Mouse (Mus musculus): Measurements from ENCODE around the gene Zfyve28. TPM values are rescaled to one million over a fixed set of nuclear protein-coding genes. Genes with fewer than 3 reads are reported as not detected.

Gene Zfyve28
- total and polyA plus RNA-seq, 2 experiments from 2014 or later, result 0.04 to 0.19 TPM

GRCm38 (mm10) chr5:34187601-34188316, 100.5 kb downstream of the Zfyve28 start, which contains the start of gene Mxd4:
Gene Mxd4 (minus strand): TSS chr5:34187720.
- H3K9ac ChIP-seq (replicated peaks; ENCODE audit: low read depth, low read length), result peak within 1 kb of the TSS; percentile 91
- H3K9me3 ChIP-seq (replicated peaks; ENCODE audit: control insufficient read depth, low read length), result no peaks in the 10 kb centered on the region
- H3K27ac ChIP-seq (ENCODE audit: low read depth), result peak within 1 kb of the TSS; percentile 97
- H3K4me2 ChIP-seq (ENCODE audit: low read depth, low read length), result peak within 1 kb of the TSS; percentile 87
- peak; percentile 68; the same call in 1 of the 2 replicates for TF ChIP-seq EP300 (IDR thresholded peaks at IDR 0.05; ENCODE audit: low read depth)
- TF ChIP-seq CTCF (IDR thresholded peaks at IDR 0.05; ENCODE audit: low read depth), result no peak
- no peaks in the 10 kb centered on the region for H3K27me3 ChIP-seq (ENCODE audit: control insufficient read depth, insufficient read depth, low read length)
- peak; percentile 100 for DNase-seq (ENCODE audit: low spot score)
- no peaks in the 10 kb centered on the region for H3K36me3 ChIP-seq (replicated peaks; ENCODE audit: control insufficient read depth, insufficient read depth, low read length)
- peak; percentile 92 for ATAC-seq (ENCODE audit: insufficient read depth, low read depth)
- peaks cover 64% of the 10 kb centered on the region for H3K4me1 ChIP-seq (ENCODE audit: control insufficient read depth, insufficient read depth)
- under 1% methylated on average over 60 of the region's 60 CpGs for WGBS
- H3K4me3 ChIP-seq (ENCODE audit: low read depth, low read length), result peak within 1 kb of the TSS; percentile 87

GRCm38 (mm10) chr5:34186961-34187391, 101.3 kb downstream of the Zfyve28 start:
- TF ChIP-seq EP300 (IDR thresholded peaks at IDR 0.05; ENCODE audit: low read depth), result no peak
- no peak for TF ChIP-seq CTCF (IDR thresholded peaks at IDR 0.05; ENCODE audit: low read depth)
- H3K4me2 ChIP-seq (ENCODE audit: low read depth, low read length), result peak overlapping the region; percentile 87
- peak overlapping the region; percentile 91 for H3K9ac ChIP-seq (replicated peaks; ENCODE audit: low read depth, low read length)
- peak; percentile 50 for DNase-seq (ENCODE audit: low spot score)
- under 1% methylated on average over 38 of the region's 46 CpGs for WGBS
- H3K4me1 ChIP-seq (ENCODE audit: control insufficient read depth, insufficient read depth), result peaks cover 67% of the 10 kb centered on the region
- no peaks in the 10 kb centered on the region for H3K27me3 ChIP-seq (ENCODE audit: control insufficient read depth, insufficient read depth, low read length)
- ATAC-seq (ENCODE audit: insufficient read depth, low read depth), result peak; percentile 16
- H3K9me3 ChIP-seq (replicated peaks; ENCODE audit: control insufficient read depth, low read length), result no peaks in the 10 kb centered on the region
- H3K4me3 ChIP-seq (ENCODE audit: low read depth, low read length), result peak overlapping the region; percentile 87
- H3K27ac ChIP-seq (ENCODE audit: low read depth), result peak overlapping the region; percentile 97
- peaks cover 2% of the 10 kb centered on the region; the same call in 1 of the 2 replicates for H3K36me3 ChIP-seq (replicated peaks; ENCODE audit: control insufficient read depth, insufficient read depth, low read length)

- Histone ChIP-seq H3K4me3 (ENCODE audit: low read depth, low read length) (peak overlapping the region; percentile 87), H3K4me1 (ENCODE audit: control insufficient read depth, insufficient read depth) (peaks cover 62% of the 10 kb centered on the region), H3K27ac (ENCODE audit: low read depth) (peak overlapping the region; percentile 97), H3K4me2 (ENCODE audit: low read depth, low read length) (peak overlapping the region; percentile 87), H3K9ac (replicated peaks; ENCODE audit: low read depth, low read length) (peak overlapping the region; percentile 91), H3K27me3 (ENCODE audit: control insufficient read depth, insufficient read depth, low read length) (no peaks in the 10 kb centered on the region), H3K9me3 (replicated peaks; ENCODE audit: control insufficient read depth, low read length) (no peaks in the 10 kb centered on the region), H3K36me3 (replicated peaks; ENCODE audit: control insufficient read depth, insufficient read depth, low read length) (peaks cover 8% of the 10 kb centered on the region)
- WGBS, result 46% methylated on average over 2 of the region's 2 CpGs
- DNase-seq (ENCODE audit: low spot score), result no peak
- ATAC-seq (ENCODE audit: insufficient read depth, low read depth), result no peak
- TF ChIP-seq EP300 (IDR thresholded peaks at IDR 0.05; ENCODE audit: low read depth) (no peak), CTCF (IDR thresholded peaks at IDR 0.05; ENCODE audit: low read depth) (no peak)
Measured at GRCm38 (mm10) chr5:34186391-34186790, 101.9 kb downstream of the Zfyve28 start.

- Histone ChIP-seq H3K27ac (ENCODE audit: low read depth) (0 out of 2 replicates have a peak overlapping the region, but pooled peaks have one; percentile 97), H3K27me3 (ENCODE audit: control insufficient read depth, insufficient read depth, low read length) (no peaks in the 10 kb centered on the region), H3K9me3 (replicated peaks; ENCODE audit: control insufficient read depth, low read length) (no peaks in the 10 kb centered on the region), H3K9ac (replicated peaks; ENCODE audit: low read depth, low read length) (peak overlapping the region; percentile 91), H3K4me2 (ENCODE audit: low read depth, low read length) (peak overlapping the region; percentile 87), H3K4me1 (ENCODE audit: control insufficient read depth, insufficient read depth) (peaks cover 56% of the 10 kb centered on the region), H3K4me3 (ENCODE audit: low read depth, low read length) (peak overlapping the region; percentile 87), H3K36me3 (replicated peaks; ENCODE audit: control insufficient read depth, insufficient read depth, low read length) (peaks cover 14% of the 10 kb centered on the region)
- DNase-seq (ENCODE audit: low spot score) (no peak), ATAC-seq (ENCODE audit: insufficient read depth, low read depth) (no peak)
- TF ChIP-seq CTCF (IDR thresholded peaks at IDR 0.05; ENCODE audit: low read depth), result no peak
Measured at GRCm38 (mm10) chr5:34185791-34186190, 102.5 kb downstream of the Zfyve28 start.

- no peaks in the 10 kb centered on the region for H3K27me3 ChIP-seq (ENCODE audit: control insufficient read depth, insufficient read depth, low read length)
- 0 out of 2 replicates have a peak overlapping the region, but pooled peaks have one; percentile 91 for H3K9ac ChIP-seq (replicated peaks; ENCODE audit: low read depth, low read length)
- TF ChIP-seq CTCF (IDR thresholded peaks at IDR 0.05; ENCODE audit: low read depth) (no peak), EP300 (IDR thresholded peaks at IDR 0.05; ENCODE audit: low read depth) (no peak)
- H3K4me1 ChIP-seq (ENCODE audit: control insufficient read depth, insufficient read depth), result peaks cover 53% of the 10 kb centered on the region
- 67% methylated on average over 1 of the region's 1 CpGs for WGBS
- ATAC-seq (ENCODE audit: insufficient read depth, low read depth) (no peak), DNase-seq (ENCODE audit: low spot score) (no peak)
- no peak overlapping the region for H3K27ac ChIP-seq (ENCODE audit: low read depth)
- peaks cover 21% of the 10 kb centered on the region for H3K36me3 ChIP-seq (replicated peaks; ENCODE audit: control insufficient read depth, insufficient read depth, low read length)
- H3K9me3 ChIP-seq (replicated peaks; ENCODE audit: control insufficient read depth, low read length), result no peaks in the 10 kb centered on the region
- H3K4me2 ChIP-seq (ENCODE audit: low read depth, low read length), result peak overlapping the region; percentile 87; the same call in 1 of the 2 replicates
- no peak overlapping the region for H3K4me3 ChIP-seq (ENCODE audit: low read depth, low read length)
Measured at GRCm38 (mm10) chr5:34185051-34185580, 103.1 kb downstream of the Zfyve28 start.

Measured in heart, postnatal 0 days (tissue).